Mouse (Mus musculus): ENCODE measurements at regions not wholly inside any gene's neighbourhood (a gene's known extent, or its start where the extent isn't known, plus 50 kb on each side); places are given as distances from the start of the nearest gene placed in this dataset.

DNA sequence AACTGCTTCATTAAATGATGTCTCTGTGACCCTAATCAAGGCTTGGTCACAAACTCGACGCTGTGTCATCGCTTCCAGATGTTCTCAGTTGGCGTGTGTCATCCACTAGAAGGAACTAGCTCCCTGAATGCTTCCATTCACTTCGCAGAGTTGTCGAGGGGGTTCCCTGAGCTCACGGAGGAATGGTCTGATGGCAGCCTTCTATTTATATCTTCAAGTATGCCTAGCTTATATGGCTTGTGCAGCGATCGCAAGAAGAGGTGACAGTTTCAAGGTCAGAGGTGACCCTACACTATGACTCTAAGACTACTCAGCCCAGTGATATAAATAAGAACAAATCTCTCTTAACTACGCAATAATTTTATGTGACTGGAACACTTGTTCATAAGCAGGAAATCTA is 126.3 kb downstream of the Nr4a2 start:
- no peak for DNase-seq

DNA sequence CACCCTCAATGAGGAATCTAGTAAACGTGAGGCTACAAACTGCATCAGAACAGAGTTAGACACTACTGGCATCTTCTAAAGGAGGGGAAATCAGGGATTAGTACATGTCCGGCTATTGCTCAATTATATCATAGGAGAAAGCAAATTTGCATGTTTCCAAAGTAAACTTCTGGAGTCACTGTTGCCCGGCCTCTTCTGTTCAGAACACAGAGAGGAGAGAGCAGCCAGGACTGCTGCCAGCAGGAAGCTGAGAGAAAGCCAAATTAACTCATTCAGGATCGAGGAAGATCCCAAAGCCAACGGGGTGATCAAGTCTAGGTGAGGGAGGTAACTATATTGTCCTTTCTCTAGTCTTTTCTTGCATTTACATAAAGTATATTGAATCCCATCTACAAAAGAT is 131.0 kb downstream of the Nr4a2 start:
- DNase-seq: peak; percentile 29 to 44

DNA sequence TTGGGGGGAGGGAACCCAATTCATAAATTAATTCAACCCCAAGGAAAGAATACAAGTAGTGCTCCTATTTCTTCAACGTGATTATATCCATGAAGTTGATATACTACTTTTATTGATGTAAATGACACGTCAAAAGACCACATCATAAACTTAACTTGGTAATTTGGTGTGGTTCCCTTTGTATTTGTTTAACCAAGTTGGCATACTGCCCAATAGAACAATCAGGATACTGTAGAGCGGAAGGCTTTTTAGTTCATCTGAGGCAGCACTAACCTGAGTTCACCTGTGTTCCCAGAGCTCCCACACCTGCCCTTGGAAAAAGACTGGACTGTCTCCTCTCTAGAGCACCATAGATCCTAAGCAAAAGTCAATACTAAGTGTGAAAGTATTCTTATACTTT is 132.0 kb downstream of the Nr4a2 start:
- no peak for DNase-seq

DNA sequence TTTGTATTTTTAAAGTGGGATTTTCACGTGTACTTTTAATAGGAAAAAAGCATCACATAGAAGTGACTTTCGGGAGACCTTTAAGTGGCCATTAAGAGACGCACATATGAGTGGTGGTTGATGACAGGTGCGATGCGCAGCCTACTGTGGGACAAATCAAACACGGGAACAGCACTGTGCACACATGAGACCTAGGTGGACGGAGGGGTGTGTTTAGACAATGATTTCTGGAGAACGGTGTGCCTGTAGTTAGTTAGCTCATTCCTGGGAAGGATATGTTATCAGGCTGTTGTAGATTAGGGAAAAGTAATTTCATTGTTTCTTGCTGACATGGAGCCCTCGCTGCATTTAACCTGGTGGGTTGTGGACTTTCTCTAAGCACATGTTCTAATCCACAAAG is 133.0 kb downstream of the Nr4a2 start:
- DNase-seq: no peak

DNA sequence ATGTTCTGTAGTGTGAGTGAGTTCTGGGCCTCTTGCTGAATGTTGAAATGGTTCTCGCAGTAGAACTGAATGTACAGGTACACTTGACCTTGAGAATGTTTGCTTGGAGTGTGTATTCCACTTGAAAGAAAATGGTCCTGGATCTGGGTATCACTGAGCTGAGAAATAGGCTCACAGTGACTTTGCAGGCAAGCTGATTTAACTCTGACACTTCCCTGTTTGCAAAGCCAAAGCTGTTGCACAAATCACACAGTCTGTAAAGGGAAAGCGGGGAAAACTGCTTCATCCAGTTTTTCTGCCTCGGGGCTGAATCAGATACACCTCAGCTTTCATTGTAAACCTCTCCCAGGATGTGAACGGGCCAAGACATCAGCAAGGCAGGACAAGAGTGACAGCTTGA is 140.6 kb downstream of the Nr4a2 start:
- DNase-seq: no peak

DNA sequence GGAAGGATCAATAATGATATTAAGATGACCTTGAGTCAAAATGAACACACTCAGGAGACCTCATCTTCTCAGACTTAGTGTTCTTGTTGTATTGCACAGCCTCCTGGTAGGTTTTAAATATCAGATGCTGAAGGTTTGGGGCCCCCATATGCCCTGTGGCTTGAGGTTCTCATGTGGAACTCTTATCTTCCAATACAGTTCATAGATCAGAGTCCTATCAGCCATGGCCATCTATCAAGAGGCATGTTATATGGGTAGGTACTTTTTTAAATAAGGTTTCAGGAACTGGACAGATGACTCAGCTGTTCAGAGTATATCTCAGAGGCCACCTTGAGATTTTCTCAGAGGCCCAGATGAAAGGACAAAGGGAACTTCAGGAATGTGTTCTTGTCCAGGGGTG is 143.2 kb downstream of the Nr4a2 start:
- no peak for DNase-seq

DNA sequence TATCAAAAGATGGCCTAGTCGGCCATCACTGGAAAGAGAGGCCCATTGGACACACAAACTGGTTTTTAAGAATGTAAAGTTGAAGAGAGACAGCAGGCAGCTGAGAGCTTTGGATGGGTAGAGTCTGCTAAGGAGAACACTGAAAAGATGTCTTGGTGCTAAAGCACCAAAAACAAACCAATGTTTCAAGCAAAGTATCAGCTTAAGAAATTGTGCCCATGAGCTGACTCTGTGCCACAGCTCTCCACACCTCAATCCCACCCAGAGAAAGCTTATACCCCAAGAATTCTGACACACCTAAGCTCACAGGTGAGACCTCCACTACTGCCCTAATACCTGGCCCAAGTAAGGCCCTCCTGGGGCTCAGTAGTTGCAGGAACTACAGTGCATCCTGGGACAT is 148.1 kb downstream of the Nr4a2 start:
- no peak for DNase-seq

DNA sequence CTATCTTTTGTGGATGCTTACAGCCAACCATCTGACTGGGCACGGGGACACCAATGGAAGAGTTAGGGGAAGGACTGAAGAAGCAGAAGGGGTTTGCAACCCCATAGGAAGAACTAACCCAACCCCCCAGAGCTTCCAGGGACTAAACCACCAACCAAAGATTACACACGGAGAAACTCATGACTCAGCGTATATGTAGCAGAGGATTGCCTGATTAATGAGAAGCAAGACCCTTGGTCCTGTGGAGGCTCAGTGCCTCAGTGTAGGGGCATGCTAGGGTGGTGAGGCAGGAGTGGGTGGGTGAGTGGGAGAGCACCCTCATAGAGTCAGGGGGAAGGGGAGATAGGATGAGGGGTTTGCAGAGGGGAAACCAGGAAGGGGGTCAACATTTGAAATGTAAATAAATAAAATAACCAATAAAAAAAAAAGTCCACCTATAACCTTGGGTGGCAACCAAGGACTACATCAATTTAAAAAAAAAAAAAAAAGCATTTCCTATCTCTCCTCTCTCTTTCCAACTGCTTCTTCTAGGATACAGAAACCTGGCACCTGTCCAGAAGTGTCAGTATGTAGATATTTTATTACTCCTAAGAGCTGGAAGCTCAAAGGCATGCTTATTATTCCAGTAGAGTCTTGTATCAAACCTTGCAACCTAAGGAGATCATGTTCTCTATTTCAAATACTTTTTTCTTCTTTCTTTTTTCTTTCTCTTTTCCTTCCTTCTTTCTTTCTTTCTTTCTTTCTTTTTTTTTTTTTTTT is 159.7 kb downstream of the Nr4a2 start:
- peak; percentile 10 to 27 for DNase-seq

DNA sequence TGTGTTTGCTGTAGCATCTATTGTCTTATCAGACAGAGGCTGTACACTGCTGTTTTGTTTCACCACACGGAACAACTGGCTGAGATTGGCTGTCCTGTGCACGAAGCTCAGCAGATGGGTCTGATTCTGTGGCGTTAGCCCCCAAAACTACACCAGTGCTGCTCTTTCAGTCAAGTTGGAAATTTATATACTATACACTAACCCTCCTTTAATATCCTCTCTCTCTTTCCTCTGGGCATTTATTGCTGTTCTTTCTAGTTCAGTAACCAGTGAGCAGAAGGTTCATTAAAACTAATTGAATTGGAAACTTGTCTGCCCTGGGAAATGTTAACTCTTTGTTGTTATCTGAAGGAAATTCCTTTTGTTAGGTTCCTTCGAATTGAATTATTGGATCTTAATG is 164.1 kb downstream of the Nr4a2 start:
- DNase-seq: no peak

DNA sequence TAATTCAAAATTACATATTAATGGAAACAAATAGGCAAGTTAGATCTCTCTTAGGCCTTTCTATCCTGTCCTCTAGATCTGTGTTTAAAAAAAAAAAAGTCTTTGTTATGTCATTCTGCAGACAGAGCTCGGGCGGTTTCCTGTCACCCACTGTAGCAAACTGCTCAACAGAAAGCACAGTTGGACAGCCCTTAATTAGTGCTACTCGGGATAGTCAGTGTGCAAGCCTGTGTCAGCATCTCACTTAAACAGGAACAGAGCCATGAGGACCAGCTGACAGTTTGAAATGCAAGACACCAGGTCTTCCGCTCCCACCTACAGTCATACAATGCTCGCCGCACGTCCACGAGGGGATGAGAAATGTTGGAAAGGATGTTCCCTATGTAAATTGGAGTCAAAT is 170.5 kb downstream of the Nr4a2 start:
- DNase-seq: no peak

DNA sequence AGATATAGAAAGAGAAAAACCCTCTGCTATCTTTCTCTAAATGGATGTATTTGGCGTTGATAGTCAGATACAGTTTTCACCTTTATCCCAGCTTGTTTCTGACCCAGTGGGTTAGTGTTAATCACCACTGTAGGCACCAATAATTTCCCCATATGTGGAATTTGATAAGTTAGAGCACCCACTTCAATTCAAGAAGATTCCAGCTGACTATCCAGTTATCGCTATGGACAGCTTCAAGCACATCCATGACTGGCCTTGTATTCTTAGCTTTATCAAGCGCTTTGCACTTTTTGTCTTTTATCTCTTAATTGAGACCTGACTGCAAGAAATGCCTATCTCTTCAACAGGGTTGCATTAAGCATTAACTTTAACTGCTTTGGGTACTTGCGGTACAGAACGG is 211.3 kb downstream of the Nr4a2 start:
- no peak for DNase-seq

DNA sequence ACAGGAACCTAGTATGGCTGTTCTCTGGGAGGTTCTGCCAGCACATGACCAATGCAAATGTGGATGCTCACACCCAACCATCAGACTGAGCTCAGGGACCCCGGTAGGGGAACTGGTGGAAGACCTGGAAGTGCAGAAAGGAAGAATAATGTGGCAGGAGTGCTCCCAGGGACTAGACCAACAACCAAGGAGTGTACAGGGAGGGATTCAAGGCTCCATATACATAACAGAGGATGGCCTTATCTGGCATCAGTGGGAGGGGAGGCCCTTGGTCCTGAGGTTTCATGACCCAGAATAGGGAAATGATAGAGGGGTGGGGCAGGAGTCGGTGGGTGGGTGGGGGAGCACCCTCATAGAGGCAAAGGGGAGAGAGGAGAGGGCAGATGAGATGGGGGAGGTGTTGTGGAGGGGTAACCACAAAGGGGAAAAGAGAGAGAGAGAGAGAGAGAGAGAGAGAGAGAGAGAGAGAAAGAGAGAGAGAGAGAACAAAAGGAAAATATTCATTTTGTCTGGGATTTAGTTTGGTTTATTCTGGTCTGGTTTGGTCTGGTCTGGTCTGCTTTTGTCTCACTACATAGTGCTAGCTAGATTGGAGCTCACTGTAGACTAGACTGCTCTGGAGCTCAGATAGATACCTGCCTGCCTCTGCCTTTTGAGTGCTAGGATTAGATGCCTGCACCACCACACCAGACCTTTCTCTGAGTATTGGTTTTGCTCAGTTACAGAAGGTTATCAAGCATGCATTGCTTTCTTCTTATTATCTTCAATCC is 214.5 kb downstream of the Nr4a2 start:
- DNase-seq: no peak

DNA sequence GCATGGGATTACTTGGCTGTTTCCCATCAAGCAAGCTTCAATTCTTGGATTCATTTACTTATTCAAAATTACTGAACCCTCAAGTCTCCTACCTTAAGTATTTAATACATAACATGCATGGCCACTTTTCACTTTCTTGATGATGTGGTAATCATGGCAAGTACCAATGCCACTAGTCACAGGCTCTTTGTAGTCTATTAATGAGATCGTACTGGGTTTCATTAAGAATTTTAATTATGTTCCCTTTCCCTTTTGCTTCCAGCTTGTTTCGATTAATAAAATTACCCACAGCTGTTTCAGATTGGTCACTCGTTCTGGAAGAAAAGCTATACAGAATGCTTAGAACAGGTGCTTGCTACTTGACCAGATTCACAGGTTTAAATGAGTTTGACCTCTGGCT is 238.6 kb downstream of the Nr4a2 start:
- DNase-seq: no peak

DNA sequence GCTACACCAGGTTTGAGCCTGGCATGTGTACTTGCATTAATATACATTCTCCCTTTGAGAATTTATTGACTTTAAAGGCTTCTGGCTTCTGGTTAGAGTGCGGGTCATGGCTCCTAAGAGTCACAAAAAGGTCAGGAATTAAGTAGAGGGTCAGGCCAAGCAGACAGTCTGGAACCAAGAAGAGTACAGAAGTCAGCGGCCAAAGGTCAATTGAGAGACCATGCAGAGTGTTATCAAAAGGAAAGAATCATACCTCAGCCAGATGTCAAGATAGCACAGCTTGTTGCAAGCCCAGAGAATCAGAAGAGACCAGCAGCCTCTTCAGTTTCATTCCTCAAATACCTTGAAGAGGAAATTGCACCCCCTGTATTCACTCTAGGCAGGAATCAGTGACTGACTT is 263.0 kb downstream of the Nr4a2 start:
- no peak for DNase-seq

DNA sequence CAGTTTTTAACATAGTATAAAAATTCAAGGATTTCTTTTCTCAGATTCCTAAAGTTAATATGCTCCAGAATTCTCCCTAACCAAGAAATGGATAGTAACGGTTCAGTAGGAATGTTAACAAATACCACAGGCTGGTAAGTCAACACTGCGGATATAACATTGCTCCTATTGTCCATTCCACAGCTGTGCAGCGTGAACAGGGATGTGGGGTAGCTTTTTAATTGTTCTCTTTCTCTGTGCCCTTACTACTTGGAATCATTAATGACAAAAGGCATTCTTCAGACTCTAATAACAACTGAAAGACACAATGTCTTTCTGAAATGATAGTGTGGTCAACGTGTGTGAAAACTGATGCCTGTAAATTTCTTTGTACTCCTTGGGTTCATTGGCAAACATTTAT is 303.3 kb downstream of the Nr4a2 start:
- no peak for DNase-seq

DNA sequence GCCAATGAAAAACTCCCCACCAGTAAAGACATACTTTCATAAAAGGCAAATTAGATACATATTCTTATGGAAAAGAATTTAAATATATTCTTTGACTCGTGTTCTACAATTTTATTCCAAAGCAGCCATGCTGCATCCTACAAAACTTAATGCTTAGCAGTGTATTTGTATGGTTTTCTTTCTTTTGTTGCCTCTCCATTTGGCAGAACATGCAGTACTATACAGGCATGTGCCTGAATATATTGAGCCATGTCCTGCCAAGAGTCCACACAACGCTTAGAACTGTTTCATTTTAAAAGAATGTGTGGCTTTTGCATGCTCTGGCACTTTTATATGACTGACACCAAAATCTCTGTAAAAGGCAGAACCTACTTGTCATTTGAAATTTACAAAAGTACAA is 339.0 kb downstream of the Nr4a2 start:
- DNase-seq: no peak

Measured in cerebellum, postnatal 10 days (tissue).